ENCODE assay signal across 23 mouse cellular contexts in the genomic region with DNA sequence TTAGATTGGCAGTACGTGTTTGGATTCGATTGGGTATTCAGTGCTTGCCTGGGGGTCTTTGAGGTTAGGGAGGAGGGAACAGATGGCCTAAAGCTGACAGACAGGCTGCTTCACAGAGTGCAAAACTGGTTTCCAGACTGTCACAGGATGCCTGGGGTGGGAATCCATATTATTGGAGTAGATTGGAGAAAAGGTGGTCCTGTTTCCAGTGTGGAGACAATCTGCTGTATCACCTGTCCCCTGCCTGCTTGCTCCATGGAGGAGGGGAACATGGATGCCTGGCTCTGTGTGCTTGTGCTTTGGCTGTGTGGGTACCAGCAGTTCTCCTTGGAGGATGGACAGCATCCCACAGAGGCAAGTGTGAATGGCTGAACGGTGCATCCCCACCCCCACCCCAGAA. TPM values are rescaled to one million over a fixed set of nuclear protein-coding genes. Genes with fewer than 3 reads are reported as not detected.
DNase-seq lines count a peak whose midpoint lies in the region; ATAC-seq and TF ChIP-seq lines count a peak whose summit lies in the region.
"Had no signal": no experiment of that assay in that cellular context is flagged by ENCODE, and none has a peak within 500 bp of the region (broad histone marks: within the 10 kb centered on the region; RNA-seq: fewer than 3 reads in every experiment).

No protein-coding gene starts in this region.

- TF ChIP-seq CTCF in heart, adult 2 months (IDR thresholded peaks at IDR 0.05), result no peak
- no peak for TF ChIP-seq CTCF in brain, embryonic 14.5 days (IDR thresholded peaks at IDR 0.05; ENCODE audit: borderline replicate concordance, extremely low read depth, insufficient read depth, insufficient read length)

- H3K9ac ChIP-seq in heart, adult 2 months (ENCODE audit: low read depth, low read length), result no peak overlapping the region
- no peak overlapping the region for H3K9ac ChIP-seq in hindbrain, embryonic 16.5 days (ENCODE audit: low read depth, low read length)
- no peak overlapping the region for H3K9ac ChIP-seq in hindbrain, embryonic 12.5 days
- H3K9ac ChIP-seq: embryonic facial prominence, embryonic 15.5 days; kidney, embryonic 15.5 days; neural tube, embryonic 13.5 days had no signal

- peaks cover 70% of the 10 kb centered on the region for H3K4me1 ChIP-seq in heart, embryonic 10.5 days
- H3K4me1 ChIP-seq in heart, adult 2 months (ENCODE audit: control insufficient read depth, insufficient read depth, low read length), result peaks cover 14% of the 10 kb centered on the region
- peaks cover 3% of the 10 kb centered on the region; the same call in 1 of the 2 replicates for H3K4me1 ChIP-seq in hindbrain, embryonic 16.5 days (ENCODE audit: control insufficient read depth, insufficient read depth, low read depth, low read length)
- peaks cover 4% of the 10 kb centered on the region; the same call in 1 of the 2 replicates for H3K4me1 ChIP-seq in hindbrain, embryonic 12.5 days
- H3K4me1 ChIP-seq: embryonic facial prominence, embryonic 15.5 days; kidney, embryonic 15.5 days had no signal

- TF ChIP-seq POLR2A in heart, adult 2 months (IDR thresholded peaks at IDR 0.05; ENCODE audit: insufficient read depth, low read depth, low read length), result no peak
- TF ChIP-seq POLR2A in brain, embryonic 14.5 days (IDR thresholded peaks at IDR 0.05; ENCODE audit: borderline replicate concordance, extremely low read depth, insufficient read depth, insufficient read length, poor library complexity, severe bottlenecking), result no peak

- no peak for TF ChIP-seq EP300 in heart, adult 2 months (IDR thresholded peaks at IDR 0.05; ENCODE audit: insufficient read depth, low read depth, low read length)

- no peak overlapping the region for H3K4me3 ChIP-seq in heart, embryonic 10.5 days
- H3K4me3 ChIP-seq in heart, adult 2 months, result no peak overlapping the region
- H3K4me3 ChIP-seq in hindbrain, embryonic 16.5 days (ENCODE audit: low read length), result no peak overlapping the region
- no peak overlapping the region for H3K4me3 ChIP-seq in hindbrain, embryonic 12.5 days
- H3K4me3 ChIP-seq: embryonic facial prominence, embryonic 15.5 days; kidney, embryonic 15.5 days; neural tube, embryonic 13.5 days had no signal

- H3K9me3 ChIP-seq in heart, embryonic 10.5 days, result no peaks in the 10 kb centered on the region
- H3K9me3 ChIP-seq in hindbrain, embryonic 16.5 days (ENCODE audit: control insufficient read depth, low read length), result no peaks in the 10 kb centered on the region
- H3K9me3 ChIP-seq in hindbrain, embryonic 12.5 days (replicated peaks), result no peaks in the 10 kb centered on the region
- H3K9me3 ChIP-seq: embryonic facial prominence, embryonic 15.5 days; kidney, embryonic 15.5 days; neural tube, embryonic 13.5 days had no signal

- H3K4me2 ChIP-seq in hindbrain, embryonic 16.5 days (ENCODE audit: low read length), result no peak overlapping the region
- H3K4me2 ChIP-seq in hindbrain, embryonic 12.5 days (replicated peaks), result no peak overlapping the region
- H3K4me2 ChIP-seq: embryonic facial prominence, embryonic 15.5 days; kidney, embryonic 15.5 days; neural tube, embryonic 13.5 days had no signal

- 58% methylated on average over 3 of the region's 3 CpGs for WGBS in heart, embryonic 10.5 days
- 57% methylated on average over 3 of the region's 3 CpGs for WGBS in heart, adult 2 months
- 58% methylated on average over 3 of the region's 3 CpGs for WGBS in hindbrain, embryonic 16.5 days
- 50% methylated on average over 3 of the region's 3 CpGs for WGBS in hindbrain, embryonic 12.5 days

- H3K27ac ChIP-seq in heart, embryonic 10.5 days, result 0 out of 2 replicates have a peak overlapping the region, but pooled peaks have one; percentile 6
- H3K27ac ChIP-seq in heart, adult 2 months, result no peak overlapping the region
- H3K27ac ChIP-seq in hindbrain, embryonic 16.5 days (ENCODE audit: low read depth, low read length), result no peak overlapping the region
- no peak overlapping the region for H3K27ac ChIP-seq in hindbrain, embryonic 12.5 days
- H3K27ac ChIP-seq: embryonic facial prominence, embryonic 15.5 days; kidney, embryonic 15.5 days; neural tube, embryonic 13.5 days; stomach, postnatal 0 days had no signal

- no peaks in the 10 kb centered on the region for H3K79me2 ChIP-seq in heart, adult 2 months (replicated peaks; ENCODE audit: control insufficient read depth, insufficient read depth, low read length)

- peak; percentile 23 for DNase-seq in cerebellum, adult 9-10 months
- no peak for DNase-seq in cerebellum, adult 8-10 months
- no peak for DNase-seq in heart, embryonic 10.5 days (ENCODE audit: low spot score)
- DNase-seq in heart, adult 2 months, result no peak
- DNase-seq in brain, embryonic 14.5 days (ENCODE audit: low read depth), result peak; percentile 65
- DNase-seq in yolk sac, embryonic 10.5 days (ENCODE audit: low spot score), result no peak
- DNase-seq: embryo, embryonic 11 days; gastrocnemius, postnatal 14 days; heart, postnatal 14 days; layer of hippocampus, postnatal 36 days; lung, adult 18-20 months; right cerebral cortex, postnatal 25 days; thymus, postnatal 25 days had no signal

- no peaks in the 10 kb centered on the region for H3K27me3 ChIP-seq in heart, embryonic 10.5 days (ENCODE audit: insufficient read depth, poor library complexity, severe bottlenecking)
- no peaks in the 10 kb centered on the region for H3K27me3 ChIP-seq in heart, adult 2 months (ENCODE audit: control insufficient read depth, insufficient read depth, low read length)
- H3K27me3 ChIP-seq in hindbrain, embryonic 16.5 days (replicated peaks; ENCODE audit: control insufficient read depth, insufficient read depth, low read length), result no peaks in the 10 kb centered on the region
- H3K27me3 ChIP-seq in hindbrain, embryonic 12.5 days, result no peaks in the 10 kb centered on the region
- H3K27me3 ChIP-seq: embryonic facial prominence, embryonic 15.5 days; kidney, embryonic 15.5 days; neural tube, embryonic 13.5 days had no signal

- intact Hi-C loops in heart, adult 2 months (cut with DNase I), result no loop called here

- ATAC-seq in hindbrain, embryonic 16.5 days, result peak; percentile 76
- ATAC-seq in hindbrain, embryonic 12.5 days (ENCODE audit: low FRiP score), result no peak
- ATAC-seq: intestine, embryonic 16.5 days had no signal

- H3K36me3 ChIP-seq in heart, embryonic 10.5 days, result no peaks in the 10 kb centered on the region
- peaks cover 15% of the 10 kb centered on the region for H3K36me3 ChIP-seq in heart, adult 2 months (ENCODE audit: control insufficient read depth, insufficient read depth, low read length)
- H3K36me3 ChIP-seq in hindbrain, embryonic 16.5 days (ENCODE audit: control insufficient read depth, insufficient read depth, low read length), result no peaks in the 10 kb centered on the region
- no peaks in the 10 kb centered on the region for H3K36me3 ChIP-seq in hindbrain, embryonic 12.5 days
- H3K36me3 ChIP-seq: embryonic facial prominence, embryonic 15.5 days; kidney, embryonic 15.5 days; neural tube, embryonic 13.5 days had no signal

RNA-seq across cellular contexts. Expression of gene Ppp1r14c, which starts 45.4 kb away (rescaled TPM):
- polyA plus RNA-seq in heart, embryonic 10.5 days (2016; fragmentation: Nextera tagmentation; extraction: Ambion mirVana), result 92.5 and 153 TPM in 2 replicates
- total RNA-seq in heart, adult 2 months (2021), result 100 to 1,000 TPM; 156 to 164 TPM
- polyA plus RNA-seq in heart, adult 2 months (2012; rRNA removed), result 90.7 and 107 TPM in 2 replicates
- 75.9 and 87.1 TPM in 2 replicates for polyA plus RNA-seq in hindbrain, embryonic 16.5 days (2015; fragmentation: Nextera tagmentation; extraction: Ambion mirVana)
- polyA plus RNA-seq in hindbrain, embryonic 12.5 days (2016; fragmentation: Nextera tagmentation; extraction: Ambion mirVana), result 20.0 and 21.4 TPM in 2 replicates
- 19.0 and 25.5 TPM in 2 replicates for polyA plus RNA-seq in brain, embryonic 14.5 days (2012; rRNA removed)
- total RNA-seq: liver, adult 2 months; megakaryocyte-erythroid progenitor cell, adult 5-6 weeks; MEL had no signal
- polyA plus RNA-seq: liver, adult 2 months had no signal

Comparison
In these comparisons a context has a peak if more than half of its experiments do, and no peak if none do; other contexts are left out.
1. DNase-seq: peak in cerebellum, adult 9-10 months (single experiment) and brain, embryonic 14.5 days (single experiment); none in cerebellum, adult 8-10 months (single experiment), heart, embryonic 10.5 days (single experiment), heart, adult 2 months (0 of 2) and yolk sac, embryonic 10.5 days (single experiment).